Mouse (Mus musculus): ENCODE results near the gene Ccer1. TPM values are rescaled to one million over a fixed set of nuclear protein-coding genes. Genes with fewer than 3 reads are reported as not detected.
"Not testable (repeated sequence)": the region's sequence is repeated elsewhere in the genome, so short reads cannot be mapped to it uniquely, and the experiment has no call there.

Ccer1 gene
- polyA plus RNA-seq, 1 experiment from 2014 or later = not detected

GRCm38 (mm10) chr10:97712687-97713086 is 19.8 kb downstream of the Ccer1 start:
- peak; percentile 80 for ATAC-seq
- 2% methylated on average over 5 of the region's 5 CpGs for WGBS
- Histone ChIP-seq H3K4me1 (peaks cover 8% of the 10 kb centered on the region; the same call in 1 of the 2 replicates), H3K27me3 (no peaks in the 10 kb centered on the region), H3K36me3 (ENCODE audit: poor library complexity, severe bottlenecking) (no peaks in the 10 kb centered on the region), H3K9me3 (replicated peaks) (no peaks in the 10 kb centered on the region), H3K4me2 (no peak overlapping the region), H3K4me3 (no peak overlapping the region), H3K27ac (no peak overlapping the region), H3K9ac (no peak overlapping the region)

GRCm38 (mm10) chr10:97714584-97714983 is 21.7 kb downstream of the Ccer1 start:
- no peak for ATAC-seq
- Histone ChIP-seq H3K4me1 (peaks cover 8% of the 10 kb centered on the region; the same call in 1 of the 2 replicates), H3K36me3 (ENCODE audit: poor library complexity, severe bottlenecking) (no peaks in the 10 kb centered on the region), H3K4me2 (no peak overlapping the region), H3K9ac (no peak overlapping the region), H3K27me3 (no peaks in the 10 kb centered on the region), H3K27ac (no peak overlapping the region), H3K4me3 (no peak overlapping the region), H3K9me3 (replicated peaks) (no peaks in the 10 kb centered on the region)
- WGBS = 53% methylated on average over 4 of the region's 4 CpGs

GRCm38 (mm10) chr10:97715289-97715906 is 22.5 kb downstream of the Ccer1 start:
- Histone ChIP-seq H3K4me3 (no peak overlapping the region), H3K36me3 (ENCODE audit: poor library complexity, severe bottlenecking) (no peaks in the 10 kb centered on the region), H3K27me3 (no peaks in the 10 kb centered on the region), H3K27ac (no peak overlapping the region), H3K4me2 (no peak overlapping the region), H3K9ac (no peak overlapping the region), H3K4me1 (peaks cover 8% of the 10 kb centered on the region; the same call in 1 of the 2 replicates), H3K9me3 (replicated peaks) (no peaks in the 10 kb centered on the region)
- ATAC-seq = peak; percentile 72
- 87% methylated on average over 3 of the region's 3 CpGs for WGBS

GRCm38 (mm10) chr10:97717233-97717632 is 24.4 kb downstream of the Ccer1 start:
- Histone ChIP-seq H3K4me2 (no peak overlapping the region), H3K9me3 (replicated peaks) (no peaks in the 10 kb centered on the region), H3K4me1 (peaks cover 8% of the 10 kb centered on the region; the same call in 1 of the 2 replicates), H3K36me3 (ENCODE audit: poor library complexity, severe bottlenecking) (no peaks in the 10 kb centered on the region), H3K4me3 (no peak overlapping the region), H3K27ac (no peak overlapping the region), H3K9ac (no peak overlapping the region), H3K27me3 (no peaks in the 10 kb centered on the region)
- no peak for ATAC-seq
- WGBS = 80% methylated on average over 1 of the region's 1 CpGs

GRCm38 (mm10) chr10:97718021-97718420 is 25.2 kb downstream of the Ccer1 start:
- no peak for ATAC-seq
- H3K36me3 ChIP-seq (ENCODE audit: poor library complexity, severe bottlenecking) = no peaks in the 10 kb centered on the region
- 71% methylated on average over 2 of the region's 2 CpGs for WGBS
- no peak overlapping the region for H3K9ac ChIP-seq
- H3K9me3 ChIP-seq (replicated peaks) = no peaks in the 10 kb centered on the region
- no peaks in the 10 kb centered on the region for H3K27me3 ChIP-seq
- H3K4me1 ChIP-seq = peaks cover 8% of the 10 kb centered on the region; the same call in 1 of the 2 replicates
- H3K4me3 ChIP-seq = no peak overlapping the region
- H3K4me2 ChIP-seq = no peak overlapping the region
- no peak overlapping the region for H3K27ac ChIP-seq

- H3K9me3 ChIP-seq (replicated peaks) = no peaks in the 10 kb centered on the region
- 86% methylated on average over 1 of the region's 1 CpGs for WGBS
- H3K9ac ChIP-seq = no peak overlapping the region
- H3K27me3 ChIP-seq = no peaks in the 10 kb centered on the region
- no peaks in the 10 kb centered on the region for H3K4me1 ChIP-seq
- no peaks in the 10 kb centered on the region for H3K36me3 ChIP-seq (ENCODE audit: poor library complexity, severe bottlenecking)
- H3K27ac ChIP-seq = no peak overlapping the region
- ATAC-seq = no peak
- H3K4me3 ChIP-seq = no peak overlapping the region
- no peak overlapping the region for H3K4me2 ChIP-seq
These were observed 27.8 kb downstream of the Ccer1 start for GRCm38 (mm10) chr10:97720625-97721024.

- Histone ChIP-seq H3K27ac (no peak overlapping the region), H3K36me3 (ENCODE audit: poor library complexity, severe bottlenecking) (no peaks in the 10 kb centered on the region), H3K9ac (no peak overlapping the region), H3K4me1 (no peaks in the 10 kb centered on the region), H3K4me3 (no peak overlapping the region), H3K9me3 (replicated peaks) (no peaks in the 10 kb centered on the region), H3K27me3 (no peaks in the 10 kb centered on the region), H3K4me2 (no peak overlapping the region)
- ATAC-seq = no peak
- 93% methylated on average over 9 of the region's 9 CpGs for WGBS
These were observed 29.9 kb downstream of the Ccer1 start for GRCm38 (mm10) chr10:97722709-97723108.

- no peak overlapping the region for H3K4me3 ChIP-seq
- no peaks in the 10 kb centered on the region for H3K36me3 ChIP-seq (ENCODE audit: poor library complexity, severe bottlenecking)
- H3K27me3 ChIP-seq = no peaks in the 10 kb centered on the region
- no peak for ATAC-seq
- H3K9me3 ChIP-seq (replicated peaks) = no peaks in the 10 kb centered on the region
- no peak overlapping the region for H3K9ac ChIP-seq
- no peaks in the 10 kb centered on the region for H3K4me1 ChIP-seq
- WGBS = 57% methylated on average over 1 of the region's 1 CpGs
- H3K4me2 ChIP-seq = no peak overlapping the region
- no peak overlapping the region for H3K27ac ChIP-seq
These were observed 33.1 kb downstream of the Ccer1 start for GRCm38 (mm10) chr10:97725929-97726328.

GRCm38 (mm10) chr10:97726655-97727054 is 33.8 kb downstream of the Ccer1 start, which contains the start of gene C030005K15Rik:
TSS of gene C030005K15Rik (minus strand) at chr10:97726755.
- not testable (repeated sequence) for H3K4me1 ChIP-seq; H3K4me3 ChIP-seq; H3K27me3 ChIP-seq; ATAC-seq; H3K9me3 ChIP-seq (replicated peaks); H3K9ac ChIP-seq; H3K4me2 ChIP-seq; H3K27ac ChIP-seq; H3K36me3 ChIP-seq (ENCODE audit: poor library complexity, severe bottlenecking)

Other genes with a start within 250 kb of the Ccer1 start
- 29.3 and 39.1 TPM in 2 replicates for gene Dcn, start 213.4 kb upstream of the Ccer1 start, polyA plus RNA-seq (2015; fragmentation: Nextera tagmentation; extraction: Ambion mirVana)
- 26.5 and 32.9 TPM in 2 replicates for gene Lum, start 127.9 kb upstream of the Ccer1 start, polyA plus RNA-seq (2015; fragmentation: Nextera tagmentation; extraction: Ambion mirVana)
- 0.12 TPM in 1 of 2 replicates, not detected in the other for gene Kera, start 86.2 kb upstream of the Ccer1 start, polyA plus RNA-seq (2015; fragmentation: Nextera tagmentation; extraction: Ambion mirVana)
- 0.30 and 0.75 TPM in 2 replicates for gene Epyc, start 49.0 kb upstream of the Ccer1 start, polyA plus RNA-seq (2015; fragmentation: Nextera tagmentation; extraction: Ambion mirVana)
- not detected in 2 replicates for gene C030005K15Rik, start 33.7 kb downstream of the Ccer1 start, polyA plus RNA-seq (2015; fragmentation: Nextera tagmentation; extraction: Ambion mirVana)